Mouse (Mus musculus) G1E (cell line): Measurements from ENCODE around the gene Mphosph9.

ENCODE experiments used
- CTCF ChIP-seq: IDR thresholded peaks from 2 replicates; pipeline ENCODE4 v1.5.1; 2012; ENCODE audit warnings: low read depth, low read length, inconsistent platforms, mixed read lengths
- GATA1 ChIP-seq: IDR thresholded peaks from 2 replicates; pipeline ENCODE4 v1.6.1; 2012; ENCODE audit warnings: borderline replicate concordance, low read length, inconsistent platforms, mixed read lengths
- GATA2 ChIP-seq: IDR thresholded peaks from 2 replicates; pipeline ENCODE4 v1.6.1; 2012; ENCODE audit warnings: low read depth, low read length, inconsistent platforms, borderline replicate concordance
- POLR2AphosphoS5 ChIP-seq: IDR thresholded peaks from 2 replicates; pipeline ENCODE4 v1.6.1; 2012; ENCODE audit warnings: low read depth, low read length, inconsistent platforms; ENCODE audit not compliant: insufficient replicate concordance
- TAL1 ChIP-seq: conservative IDR thresholded peaks from 2 replicates; pipeline ENCODE4 v1.6.1; 2012; ENCODE audit warnings: low read depth, low read length, inconsistent platforms, mixed read lengths

GRCm38 (mm10) chr5:124337103-124337502 is 9.3 kb upstream of the Mphosph9 start:
- no peak for TF ChIP-seq CTCF
- no peak for TF ChIP-seq TAL1
- TF ChIP-seq GATA1, result no peak
- no peak for TF ChIP-seq GATA2
- TF ChIP-seq POLR2AphosphoS5, result no peak
